Mouse (Mus musculus): ENCODE results near the gene Gm45618. TPM values are rescaled to one million over a fixed set of nuclear protein-coding genes. Genes with fewer than 3 reads are reported as not detected.
A peak's percentile ranks its signal among the peaks of the same experiment; 100 is the strongest.

The Gm45618 gene
- polyA plus RNA-seq, 1 experiment from 2014 or later, result not detected

- DNase-seq (no peak), ATAC-seq (ENCODE audit: insufficient read depth) (no peak)
- Histone ChIP-seq H3K4me1 (ENCODE audit: insufficient read depth) (peaks cover 15% of the 10 kb centered on the region), H3K36me3 (ENCODE audit: insufficient read depth) (peaks cover 5% of the 10 kb centered on the region; the same call in 1 of the 2 replicates), H3K4me2 (no peak overlapping the region), H3K9ac (no peak overlapping the region), H3K27ac (ENCODE audit: low read depth) (no peak overlapping the region; the same call in 1 of the 2 replicates), H3K4me3 (ENCODE audit: low read depth, low read length) (no peak overlapping the region), H3K9me3 (ENCODE audit: low read depth, low read length) (no peaks in the 10 kb centered on the region), H3K27me3 (ENCODE audit: insufficient read depth, low read length) (peaks cover 31% of the 10 kb centered on the region)
- no peak for TF ChIP-seq CTCF (IDR thresholded peaks at IDR 0.05; ENCODE audit: low read depth)
- WGBS, result 61% methylated on average over 4 of the region's 4 CpGs
Measured at GRCm38 (mm10) chr7:142086159-142086905, 34.2 kb downstream of the Gm45618 start.

- no peak overlapping the region for H3K9ac ChIP-seq
- H3K36me3 ChIP-seq (ENCODE audit: insufficient read depth), result peaks cover 5% of the 10 kb centered on the region; the same call in 1 of the 2 replicates
- no peak overlapping the region for H3K4me3 ChIP-seq (ENCODE audit: low read depth, low read length)
- no peak overlapping the region for H3K27ac ChIP-seq (ENCODE audit: low read depth)
- H3K4me1 ChIP-seq (ENCODE audit: insufficient read depth), result peaks cover 14% of the 10 kb centered on the region
- TF ChIP-seq CTCF (IDR thresholded peaks at IDR 0.05; ENCODE audit: low read depth), result no peak
- H3K27me3 ChIP-seq (ENCODE audit: insufficient read depth, low read length), result peaks cover 42% of the 10 kb centered on the region
- DNase-seq, result peak; percentile 51
- no peak overlapping the region for H3K4me2 ChIP-seq
- no peak for ATAC-seq (ENCODE audit: insufficient read depth)
- H3K9me3 ChIP-seq (ENCODE audit: low read depth, low read length), result no peaks in the 10 kb centered on the region
- WGBS, result 52% methylated on average over 3 of the region's 3 CpGs
Measured at GRCm38 (mm10) chr7:142084820-142085219, 35.7 kb downstream of the Gm45618 start.

DNA sequence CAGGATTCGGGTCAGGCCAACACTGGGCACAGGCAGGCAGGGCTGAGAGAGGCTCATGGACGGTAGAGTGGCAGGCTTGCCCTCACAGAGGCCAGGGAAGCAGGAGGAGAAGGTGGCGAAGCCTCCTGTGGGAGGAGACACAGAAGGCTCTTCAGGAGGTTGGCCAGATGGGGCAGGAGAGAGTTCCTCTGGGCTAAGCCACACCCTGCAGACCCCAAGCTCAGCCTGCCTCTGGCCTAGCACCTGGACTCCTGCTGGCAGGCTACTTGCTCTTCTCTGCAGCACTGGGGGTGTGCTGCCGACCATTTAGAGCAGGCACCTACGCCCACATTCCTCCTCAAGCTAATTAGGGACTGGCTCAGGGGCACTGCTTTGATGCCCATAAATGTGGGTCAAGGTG, 36.1 kb downstream of the Gm45618 start:
- H3K4me2 ChIP-seq, result no peak overlapping the region
- H3K4me1 ChIP-seq (ENCODE audit: insufficient read depth), result peaks cover 11% of the 10 kb centered on the region
- TF ChIP-seq CTCF (IDR thresholded peaks at IDR 0.05; ENCODE audit: low read depth), result peak; percentile 33
- peak; percentile 16; the same call in 1 of the 2 replicates for ATAC-seq (ENCODE audit: insufficient read depth)
- WGBS, result 28% methylated on average over 5 of the region's 5 CpGs
- H3K9ac ChIP-seq, result no peak overlapping the region
- no peaks in the 10 kb centered on the region for H3K9me3 ChIP-seq (ENCODE audit: low read depth, low read length)
- DNase-seq, result peak; percentile 25
- peak overlapping the region; percentile 1; the same call in 1 of the 2 replicates for H3K27ac ChIP-seq (ENCODE audit: low read depth)
- H3K4me3 ChIP-seq (ENCODE audit: low read depth, low read length), result no peak overlapping the region
- peaks cover 43% of the 10 kb centered on the region for H3K27me3 ChIP-seq (ENCODE audit: insufficient read depth, low read length)
- peaks cover 5% of the 10 kb centered on the region; the same call in 1 of the 2 replicates for H3K36me3 ChIP-seq (ENCODE audit: insufficient read depth)

- H3K9me3 ChIP-seq (ENCODE audit: low read depth, low read length), result no peaks in the 10 kb centered on the region
- H3K4me3 ChIP-seq (ENCODE audit: low read depth, low read length), result no peak overlapping the region
- H3K4me2 ChIP-seq, result no peak overlapping the region
- H3K4me1 ChIP-seq (ENCODE audit: insufficient read depth), result peaks cover 11% of the 10 kb centered on the region
- peaks cover 5% of the 10 kb centered on the region; the same call in 1 of the 2 replicates for H3K36me3 ChIP-seq (ENCODE audit: insufficient read depth)
- H3K9ac ChIP-seq, result no peak overlapping the region
- 19% methylated on average over 12 of the region's 12 CpGs for WGBS
- peak; percentile 57; the same call in 1 of the 2 replicates for ATAC-seq (ENCODE audit: insufficient read depth)
- H3K27me3 ChIP-seq (ENCODE audit: insufficient read depth, low read length), result peaks cover 44% of the 10 kb centered on the region
- peak; percentile 65 for DNase-seq
- TF ChIP-seq CTCF (IDR thresholded peaks at IDR 0.05; ENCODE audit: low read depth), result 0 out of 2 replicates have a peak, but pooled peaks have one; percentile 17
- H3K27ac ChIP-seq (ENCODE audit: low read depth), result peak overlapping the region; percentile 1; the same call in 1 of the 2 replicates
Measured at GRCm38 (mm10) chr7:142083588-142084317, 36.8 kb downstream of the Gm45618 start.

GRCm38 (mm10) chr7:142082607-142083006, 37.9 kb downstream of the Gm45618 start:
- H3K4me3 ChIP-seq (ENCODE audit: low read depth, low read length), result no peak overlapping the region
- DNase-seq (no peak), ATAC-seq (ENCODE audit: insufficient read depth) (no peak)
- H3K36me3 ChIP-seq (ENCODE audit: insufficient read depth), result peaks cover 5% of the 10 kb centered on the region; the same call in 1 of the 2 replicates
- peak overlapping the region; percentile 55; the same call in 1 of the 2 replicates for H3K4me2 ChIP-seq
- 29% methylated on average over 16 of the region's 16 CpGs for WGBS
- TF ChIP-seq CTCF (IDR thresholded peaks at IDR 0.05; ENCODE audit: low read depth), result no peak
- H3K9me3 ChIP-seq (ENCODE audit: low read depth, low read length), result no peaks in the 10 kb centered on the region
- peaks cover 11% of the 10 kb centered on the region for H3K4me1 ChIP-seq (ENCODE audit: insufficient read depth)
- H3K27ac ChIP-seq (ENCODE audit: low read depth), result no peak overlapping the region
- H3K27me3 ChIP-seq (ENCODE audit: insufficient read depth, low read length), result peaks cover 44% of the 10 kb centered on the region
- H3K9ac ChIP-seq, result no peak overlapping the region

DNA sequence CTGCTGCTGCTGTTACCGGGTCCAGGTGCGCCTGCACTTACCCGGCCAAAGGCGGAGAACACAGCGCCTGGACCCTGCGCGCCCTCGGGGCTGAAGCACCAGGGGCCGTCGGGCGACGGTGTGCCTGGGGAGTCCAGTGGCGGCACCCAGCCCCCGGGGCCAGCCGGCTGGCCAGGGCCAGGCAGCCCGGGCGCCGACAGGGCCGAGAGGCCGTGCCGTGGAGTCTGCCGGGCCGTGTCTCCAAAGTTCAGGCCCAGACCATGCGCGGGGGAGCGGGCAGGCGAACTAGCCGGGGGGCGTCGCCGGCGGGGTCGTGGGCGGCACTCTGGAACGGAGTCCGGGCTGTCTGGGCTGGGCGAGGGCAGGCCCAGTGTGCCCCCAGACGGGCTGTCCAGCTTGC, 38.4 kb downstream of the Gm45618 start:
- ATAC-seq (ENCODE audit: insufficient read depth), result no peak
- H3K4me1 ChIP-seq (ENCODE audit: insufficient read depth), result peaks cover 11% of the 10 kb centered on the region
- H3K27ac ChIP-seq (ENCODE audit: low read depth), result no peak overlapping the region
- DNase-seq, result no peak
- TF ChIP-seq CTCF (IDR thresholded peaks at IDR 0.05; ENCODE audit: low read depth), result no peak
- WGBS, result 5% methylated on average over 38 of the region's 38 CpGs
- H3K4me3 ChIP-seq (ENCODE audit: low read depth, low read length), result peak overlapping the region; percentile 24
- peaks cover 44% of the 10 kb centered on the region for H3K27me3 ChIP-seq (ENCODE audit: insufficient read depth, low read length)
- peak overlapping the region; percentile 55 for H3K4me2 ChIP-seq
- peaks cover 5% of the 10 kb centered on the region; the same call in 1 of the 2 replicates for H3K36me3 ChIP-seq (ENCODE audit: insufficient read depth)
- H3K9me3 ChIP-seq (ENCODE audit: low read depth, low read length), result no peaks in the 10 kb centered on the region
- H3K9ac ChIP-seq, result peak overlapping the region; percentile 13; the same call in 1 of the 2 replicates

DNA sequence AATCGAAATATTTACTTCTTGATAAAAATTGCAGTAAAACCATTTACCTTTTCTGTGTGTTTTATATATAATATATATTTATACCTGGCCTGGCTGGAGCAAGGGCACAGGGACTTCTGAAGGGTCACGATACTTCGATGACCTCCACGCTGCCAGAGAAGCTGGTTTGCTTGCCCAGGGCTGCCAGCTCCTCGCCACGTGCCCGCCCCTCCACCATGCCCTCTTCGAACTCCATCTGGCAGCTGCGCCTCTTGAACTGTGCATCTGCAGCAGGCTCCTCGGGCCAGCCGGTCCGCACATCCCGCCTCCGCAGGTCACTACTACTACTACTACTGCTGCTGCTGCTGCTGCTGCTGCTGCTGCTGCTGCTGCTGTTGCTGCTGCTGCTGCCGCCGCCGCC, 38.8 kb downstream of the Gm45618 start:
- 29% methylated on average over 17 of the region's 17 CpGs for WGBS
- DNase-seq (no peak), ATAC-seq (ENCODE audit: insufficient read depth) (no peak)
- no peak overlapping the region for H3K27ac ChIP-seq (ENCODE audit: low read depth)
- peak overlapping the region; percentile 55 for H3K4me2 ChIP-seq
- peaks cover 5% of the 10 kb centered on the region; the same call in 1 of the 2 replicates for H3K36me3 ChIP-seq (ENCODE audit: insufficient read depth)
- peaks cover 11% of the 10 kb centered on the region for H3K4me1 ChIP-seq (ENCODE audit: insufficient read depth)
- no peak overlapping the region for H3K9ac ChIP-seq
- H3K4me3 ChIP-seq (ENCODE audit: low read depth, low read length), result peak overlapping the region; percentile 24
- no peak for TF ChIP-seq CTCF (IDR thresholded peaks at IDR 0.05; ENCODE audit: low read depth)
- H3K27me3 ChIP-seq (ENCODE audit: insufficient read depth, low read length), result peaks cover 44% of the 10 kb centered on the region
- no peaks in the 10 kb centered on the region for H3K9me3 ChIP-seq (ENCODE audit: low read depth, low read length)
